Mouse (Mus musculus) cerebellum, adult 2 months (tissue): Measurements from ENCODE around the gene Tunar. TPM values are rescaled to one million over a fixed set of nuclear protein-coding genes. Genes with fewer than 3 reads are reported as not detected.

ENCODE experiments used
- DNase-seq, 2 experiments: peaks; one replicate each; pipeline ENCODE4 v3.0.0; 2021
- H3K27ac ChIP-seq: fragments of 200-500 bp; 2 replicates; pipeline ENCODE4 v1.5.1; 2012; ENCODE audit warnings: low read length, control low read depth, inconsistent platforms; ENCODE audit not compliant: insufficient read depth
- H3K27me3 ChIP-seq: fragments of 200-500 bp; 2 replicates; pipeline ENCODE4 v1.6.1; 2012; ENCODE audit warnings: inconsistent platforms, mild to moderate bottlenecking, low read length, moderate library complexity; ENCODE audit not compliant: control insufficient read depth, insufficient read depth
- H3K4me1 ChIP-seq: fragments of 200-500 bp; 2 replicates; pipeline ENCODE4 v1.6.1; 2011; ENCODE audit warnings: low read length; ENCODE audit not compliant: control insufficient read depth, insufficient read depth
- H3K4me3 ChIP-seq: fragments of 200-500 bp; replicated peaks from 2 replicates; pipeline ENCODE3; 2011; ENCODE audit warnings: mild to moderate bottlenecking, low read depth, low read length, control low read depth; ENCODE audit not compliant: insufficient read depth
- CTCF ChIP-seq: fragments of 200-500 bp; IDR thresholded peaks from 2 replicates; pipeline ENCODE4 v1.5.1; 2011; ENCODE audit warnings: low read depth, mild to moderate bottlenecking, control low read depth, low read length, moderate library complexity, borderline replicate concordance; ENCODE audit not compliant: insufficient read depth
- POLR2A ChIP-seq: fragments of 200-500 bp; IDR thresholded peaks from 2 replicates; pipeline ENCODE4 v1.6.1; 2011; ENCODE audit warnings: low read length, control low read depth, borderline replicate concordance; ENCODE audit not compliant: insufficient read depth
- WGBS: fragments of 180-500 bp; shearing (Covaris S2); methylation state at CpG from one replicate; pipeline ENCODE4 v1.1.7; 2018; 5-methylcytosine and 5-hydroxymethylcytosine counted together
- polyA plus RNA-seq: library from polyadenylated mRNA; depleted of rRNA; stranded (reverse); fragments of >200 nt; gene quantifications from 2 replicates; pipeline ENCODE4 v1.2.3, GENCODE M21; 2012

The Tunar gene
- polyA plus RNA-seq, 1 experiment = 29.6 TPM

DNA sequence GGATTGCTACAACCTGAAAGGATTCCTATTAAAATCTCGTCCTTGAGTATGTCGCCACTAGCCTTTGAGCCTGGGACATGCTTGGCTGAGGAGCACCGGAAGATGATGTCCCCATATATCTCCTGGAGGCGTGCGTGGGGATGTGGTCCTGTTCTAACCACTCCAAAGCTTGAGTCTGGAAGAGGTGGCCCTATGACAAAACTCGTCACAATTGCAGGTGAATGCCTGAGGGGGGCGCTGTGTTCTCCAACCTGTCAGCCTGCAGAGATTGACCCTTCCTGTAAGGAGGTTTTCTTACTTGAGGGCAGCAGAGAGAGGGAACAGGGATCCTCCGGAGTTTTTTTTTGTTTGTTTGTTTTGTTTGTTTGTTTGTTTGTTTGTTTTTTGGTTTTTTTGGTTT, 21.1 kb downstream of the Tunar start:
- H3K27me3 ChIP-seq = no peaks in the 10 kb centered on the region
- no peak overlapping the region for H3K4me3 ChIP-seq
- 75% methylated on average over 8 of the region's 8 CpGs for WGBS
- peak; percentile 23; the same call in 1 of the 2 replicates for TF ChIP-seq CTCF
- no peak for TF ChIP-seq POLR2A
- no peak for DNase-seq
- no peak overlapping the region for H3K27ac ChIP-seq
- H3K4me1 ChIP-seq = peaks cover 50% of the 10 kb centered on the region

- H3K27ac ChIP-seq = no peak overlapping the region
- WGBS = 52% methylated on average over 13 of the region's 13 CpGs
- H3K4me1 ChIP-seq = peaks cover 51% of the 10 kb centered on the region
- no peak for DNase-seq
- TF ChIP-seq CTCF (no peak), POLR2A (no peak)
- no peak overlapping the region for H3K4me3 ChIP-seq
- H3K27me3 ChIP-seq = no peaks in the 10 kb centered on the region
Measured at GRCm38 (mm10) chr12:105356781-105357180, 23.1 kb downstream of the Tunar start.

DNA sequence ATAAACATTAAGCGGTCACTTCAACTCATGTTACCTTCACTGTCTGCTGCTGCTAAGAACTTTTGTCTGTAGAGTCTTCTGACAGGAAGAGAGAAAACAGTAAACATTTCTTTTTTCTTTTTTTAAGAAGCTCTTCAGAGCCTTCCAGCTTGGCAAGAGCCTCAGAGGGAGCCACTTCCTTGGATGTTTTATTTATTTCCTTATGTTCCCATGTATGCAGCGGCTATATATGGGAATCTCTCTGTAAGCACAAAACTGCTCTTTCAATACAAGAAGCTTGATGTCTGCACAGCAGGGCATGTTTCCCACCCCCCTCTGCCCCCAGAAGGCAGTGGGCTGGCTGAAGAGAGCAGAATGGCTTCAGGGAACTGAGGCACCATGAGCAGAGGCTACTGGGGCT, 30.0 kb downstream of the Tunar start:
- Histone ChIP-seq H3K4me3 (no peak overlapping the region), H3K4me1 (peaks cover 15% of the 10 kb centered on the region), H3K27me3 (no peaks in the 10 kb centered on the region), H3K27ac (no peak overlapping the region)
- 79% methylated on average over 2 of the region's 2 CpGs for WGBS
- TF ChIP-seq CTCF (no peak), POLR2A (no peak)
- DNase-seq = no peak

- Histone ChIP-seq H3K4me1 (peaks cover 22% of the 10 kb centered on the region), H3K27ac (no peak overlapping the region), H3K27me3 (no peaks in the 10 kb centered on the region), H3K4me3 (no peak overlapping the region)
- 62% methylated on average over 8 of the region's 8 CpGs for WGBS
- TF ChIP-seq CTCF (no peak), POLR2A (no peak)
- DNase-seq = no peak
Measured at GRCm38 (mm10) chr12:105374564-105374963, 40.9 kb downstream of the Tunar start.

- Histone ChIP-seq H3K4me1 (peaks cover 17% of the 10 kb centered on the region), H3K27ac (no peak overlapping the region), H3K4me3 (peak overlapping the region; percentile 28), H3K27me3 (no peaks in the 10 kb centered on the region)
- TF ChIP-seq POLR2A (no peak), CTCF (no peak)
- WGBS = 11% methylated on average over 12 of the region's 12 CpGs
- peak; percentile 61 to 66 for DNase-seq
Measured at GRCm38 (mm10) chr12:105376976-105377375, 43.3 kb downstream of the Tunar start.

DNA sequence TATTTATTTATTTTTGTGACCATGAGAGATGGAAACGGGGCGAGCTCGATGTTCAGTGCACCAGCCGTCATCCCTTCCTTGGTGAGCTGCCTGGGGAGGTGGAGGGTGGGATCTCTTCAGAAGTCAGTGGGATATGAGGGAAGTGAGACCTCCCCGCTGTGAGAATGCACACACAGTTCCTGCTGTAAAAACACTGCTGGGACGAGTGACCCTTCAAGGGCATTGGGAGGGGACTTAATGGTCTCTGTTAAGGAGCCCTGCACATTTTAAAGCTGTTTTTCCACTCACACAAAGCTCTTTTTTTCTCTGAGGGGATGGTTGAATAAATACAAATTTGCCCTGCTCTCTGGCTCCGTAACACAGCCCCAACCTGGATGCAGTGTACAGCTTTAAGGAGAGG, 49.1 kb downstream of the Tunar start:
- no peak for DNase-seq
- H3K27ac ChIP-seq = no peak overlapping the region
- WGBS = 81% methylated on average over 7 of the region's 7 CpGs
- H3K4me3 ChIP-seq = no peak overlapping the region
- no peaks in the 10 kb centered on the region for H3K27me3 ChIP-seq
- peaks cover 2% of the 10 kb centered on the region for H3K4me1 ChIP-seq
- TF ChIP-seq CTCF (no peak), POLR2A (no peak)

DNA sequence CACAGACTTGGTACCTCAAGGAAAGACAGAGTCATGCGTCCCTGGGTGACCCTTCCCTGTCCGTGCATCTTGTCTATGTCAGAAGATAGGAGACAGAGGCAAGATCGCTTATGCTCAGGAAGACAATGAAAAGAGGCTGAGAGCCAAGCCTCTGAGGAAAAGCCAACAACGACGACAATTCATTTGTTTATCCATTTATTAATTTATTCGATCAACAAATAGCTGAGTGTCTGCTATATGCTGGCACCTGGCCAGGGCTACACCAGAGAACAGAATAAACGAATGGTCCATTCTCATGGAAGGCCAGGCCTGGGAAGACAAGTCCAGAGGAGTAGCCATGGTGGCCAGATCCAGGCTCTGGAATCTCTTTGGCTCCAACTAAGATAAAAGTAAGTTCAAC, 61.0 kb downstream of the Tunar start:
- 38% methylated on average over 7 of the region's 7 CpGs for WGBS
- no peaks in the 10 kb centered on the region for H3K27me3 ChIP-seq
- DNase-seq = no peak
- H3K27ac ChIP-seq = no peak overlapping the region
- no peaks in the 10 kb centered on the region for H3K4me1 ChIP-seq
- TF ChIP-seq CTCF = no peak
- TF ChIP-seq POLR2A = no peak
- H3K4me3 ChIP-seq = no peak overlapping the region

- no peaks in the 10 kb centered on the region for H3K4me1 ChIP-seq
- no peaks in the 10 kb centered on the region for H3K27me3 ChIP-seq
- H3K27ac ChIP-seq = no peak overlapping the region
- no peak overlapping the region for H3K4me3 ChIP-seq
- TF ChIP-seq CTCF (no peak), POLR2A (no peak)
- 43% methylated on average over 5 of the region's 5 CpGs for WGBS
- DNase-seq = no peak
Measured at GRCm38 (mm10) chr12:105398172-105398571, 64.5 kb downstream of the Tunar start.
